Mouse (Mus musculus) T-helper 2 cell (primary cell): ENCODE measurements at regions not wholly inside any gene's neighbourhood (a gene's known extent, or its start where the extent isn't known, plus 50 kb on each side); places are given as distances from the start of the nearest gene placed in this dataset.

ENCODE experiments used
- in situ Hi-C: fragments of 300-600 bp; cut with MboI, MseI; formaldehyde crosslinking; loops from one replicate; pipeline ENCODE4 v1.15.1; 2025; ENCODE audit warnings: high pct_unique_total_duplicates

GRCm38 (mm10) chr9:76896347-76896746 is 149.2 kb downstream of the Tinag start:
- in situ Hi-C loops = no loop called here

- in situ Hi-C loops = no loop called here
Observed at GRCm38 (mm10) chr9:76881830-76882229, 163.8 kb downstream of the Tinag start.

- in situ Hi-C loops = no loop called here
Observed at GRCm38 (mm10) chr9:76876020-76876419, 169.6 kb downstream of the Tinag start.

- in situ Hi-C loops = loop anchor here (25.0 kb wide), 1 partner anchor 840 kb away; no protein-coding TSS in a partner anchor
Observed at GRCm38 (mm10) chr9:76872418-76872817, 173.2 kb downstream of the Tinag start.

DNA sequence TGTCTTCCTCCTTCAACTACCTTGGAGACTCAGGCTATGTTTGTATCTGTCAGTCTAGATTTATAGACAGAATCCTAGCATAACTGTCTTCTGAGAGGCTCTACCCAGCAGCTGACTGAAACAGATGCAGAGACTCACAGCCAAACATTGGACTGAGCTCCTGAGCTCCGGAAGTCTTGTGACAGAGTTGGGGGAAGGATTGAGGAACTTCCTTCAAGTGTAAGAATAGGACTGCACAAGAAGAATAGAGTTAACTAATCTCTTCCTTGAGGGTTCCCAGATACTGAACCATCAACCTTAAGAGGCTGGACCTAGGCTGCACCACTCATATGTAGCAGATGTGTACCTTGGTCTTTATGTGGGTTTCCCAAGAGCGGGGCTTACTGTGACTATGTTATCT is 176.0 kb downstream of the Tinag start:
- in situ Hi-C loops = loop anchor here (25.0 kb wide), 1 partner anchor 843 kb away; no protein-coding TSS in a partner anchor

GRCm38 (mm10) chr9:76868633-76869032 is 177.0 kb downstream of the Tinag start:
- in situ Hi-C loops = loop anchor here (25.0 kb wide), 1 partner anchor 844 kb away; no protein-coding TSS in a partner anchor

GRCm38 (mm10) chr9:76822173-76822572 is 223.4 kb downstream of the Tinag start:
- in situ Hi-C loops = no loop called here

DNA sequence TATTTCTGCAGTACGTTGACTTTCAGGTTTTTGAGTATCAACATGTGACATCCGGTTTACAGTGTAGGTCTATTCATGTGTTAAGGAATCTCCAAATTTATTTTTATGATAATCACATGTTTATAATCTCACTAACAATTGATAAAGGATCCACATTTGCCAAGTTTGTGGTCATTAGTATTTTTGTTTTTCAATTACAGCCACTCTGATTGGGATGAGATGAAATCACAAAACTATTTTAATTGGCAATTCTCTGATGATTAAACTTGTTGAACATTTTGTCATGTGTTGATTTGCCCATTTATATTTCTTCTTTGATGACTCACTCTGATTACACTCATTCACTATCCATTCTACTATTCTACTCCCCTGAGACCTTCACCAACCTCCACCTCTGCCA is 228.0 kb upstream of the Fam83b start:
- in situ Hi-C loops = no loop called here

- in situ Hi-C loops = no loop called here
Observed at GRCm38 (mm10) chr9:76788654-76789053, 221.7 kb upstream of the Fam83b start.
